Comparison of ENCODE assay signal across 1 mouse cellular context in genomic region chr8:105441433-105441832, GRCm38 (mm10).
TF ChIP-seq lines count a peak whose summit lies in the region.

No protein-coding gene starts in this region.

TF ChIP-seq in MEL, 35 proteins besides CTCF, POLR2A, EP300 and RAD21:
- no peak for TF ChIP-seq NRF1 (IDR thresholded peaks at IDR 0.05; ENCODE audit: insufficient read depth, low read depth, low read length, poor library complexity, severe bottlenecking)
- no peak for TF ChIP-seq JUND (IDR thresholded peaks at IDR 0.05; ENCODE audit: low read depth, low read length)
- peak; percentile 71 for TF ChIP-seq SMC3 (IDR thresholded peaks at IDR 0.05; ENCODE audit: low read depth, low read length)
TF ChIP-seq in MEL: peak in this region for 1.
